In genomic region chr13:53052806-53053205, GRCm38 (mm10) we compare ENCODE assay signal across 21 mouse cellular contexts.
DNase-seq lines count a peak whose midpoint lies in the region; ATAC-seq and TF ChIP-seq lines count a peak whose summit lies in the region.
"Had no signal": no experiment of that assay in that cellular context is flagged by ENCODE, and none has a peak within 500 bp of the region (broad histone marks: within the 10 kb centered on the region; RNA-seq: fewer than 3 reads in every experiment).

No protein-coding gene starts in this region.

- no peak; the same call in 1 of the 2 replicates for ATAC-seq in hindbrain, embryonic 14.5 days (ENCODE audit: low FRiP score)
- ATAC-seq in hindbrain, embryonic 13.5 days (ENCODE audit: low FRiP score), result no peak
- ATAC-seq in midbrain, embryonic 14.5 days (ENCODE audit: low FRiP score, low TSS enrichment), result no peak
- ATAC-seq in midbrain, embryonic 15.5 days (replicated peaks), result no peak
- ATAC-seq: forebrain, embryonic 15.5 days had no signal

- DNase-seq in hindbrain, embryonic 14.5 days (ENCODE audit: low spot score), result peak; percentile 38
- peak; percentile 33 for DNase-seq in midbrain, embryonic 14.5 days
- DNase-seq in A20 (ENCODE audit: low read depth, low spot score), result peak; percentile 68
- peak; percentile 35 for DNase-seq in brain, embryonic 14.5 days (ENCODE audit: low read depth)
- no peak for DNase-seq in adrenal gland, postnatal 4 days (ENCODE audit: low spot score in 2 of 2)
- DNase-seq: adrenal gland, adult 8-10 months; adrenal gland, postnatal 36 days; cerebellum, adult 11-12 months; cerebellum, adult 9-10 months; cerebellum, postnatal 25 days; gastrocnemius, postnatal 36 days; heart, adult 18-20 months; heart, postnatal 10 days had no signal

- TF ChIP-seq CTCF in brain, embryonic 14.5 days (IDR thresholded peaks at IDR 0.05; ENCODE audit: borderline replicate concordance, extremely low read depth, insufficient read depth, insufficient read length), result no peak

- H3K4me3 ChIP-seq in hindbrain, embryonic 14.5 days (replicated peaks; ENCODE audit: low read length), result no peak overlapping the region
- no peak overlapping the region for H3K4me3 ChIP-seq in hindbrain, embryonic 13.5 days
- no peak overlapping the region for H3K4me3 ChIP-seq in midbrain, embryonic 14.5 days (replicated peaks; ENCODE audit: low read depth, low read length)
- H3K4me3 ChIP-seq in midbrain, embryonic 15.5 days, result no peak overlapping the region
- H3K4me3 ChIP-seq: embryonic facial prominence, embryonic 13.5 days; erythroblast, embryonic 14.5 days; forebrain, embryonic 15.5 days; heart, embryonic 10.5 days; hindbrain, embryonic 15.5 days had no signal

- no peaks in the 10 kb centered on the region for H3K36me3 ChIP-seq in hindbrain, embryonic 14.5 days (replicated peaks; ENCODE audit: control insufficient read depth, insufficient read depth)
- H3K36me3 ChIP-seq in hindbrain, embryonic 13.5 days, result no peaks in the 10 kb centered on the region
- H3K36me3 ChIP-seq in midbrain, embryonic 14.5 days (ENCODE audit: control insufficient read depth, insufficient read depth, low read length), result no peaks in the 10 kb centered on the region
- H3K36me3 ChIP-seq in midbrain, embryonic 15.5 days (replicated peaks), result no peaks in the 10 kb centered on the region
- H3K36me3 ChIP-seq: embryonic facial prominence, embryonic 13.5 days; forebrain, embryonic 15.5 days; G1E; heart, embryonic 10.5 days; hindbrain, embryonic 15.5 days had no signal

- WGBS in hindbrain, embryonic 14.5 days, result 77% methylated on average over 14 of the region's 14 CpGs
- WGBS in hindbrain, embryonic 13.5 days, result 76% methylated on average over 14 of the region's 14 CpGs
- 84% methylated on average over 14 of the region's 14 CpGs for WGBS in midbrain, embryonic 14.5 days
- 77% methylated on average over 14 of the region's 14 CpGs for WGBS in midbrain, embryonic 15.5 days

- no peaks in the 10 kb centered on the region for H3K4me1 ChIP-seq in hindbrain, embryonic 14.5 days (replicated peaks; ENCODE audit: control insufficient read depth, insufficient read depth, low read length)
- no peaks in the 10 kb centered on the region for H3K4me1 ChIP-seq in hindbrain, embryonic 13.5 days (replicated peaks)
- H3K4me1 ChIP-seq in midbrain, embryonic 14.5 days (ENCODE audit: control insufficient read depth, insufficient read depth, low read length), result no peaks in the 10 kb centered on the region
- no peaks in the 10 kb centered on the region for H3K4me1 ChIP-seq in midbrain, embryonic 15.5 days
- H3K4me1 ChIP-seq: forebrain, embryonic 15.5 days; heart, embryonic 10.5 days; hindbrain, embryonic 15.5 days had no signal

- H3K27me3 ChIP-seq in hindbrain, embryonic 14.5 days (ENCODE audit: control insufficient read depth, insufficient read depth, low read length), result no peaks in the 10 kb centered on the region
- no peaks in the 10 kb centered on the region for H3K27me3 ChIP-seq in hindbrain, embryonic 13.5 days
- no peaks in the 10 kb centered on the region for H3K27me3 ChIP-seq in midbrain, embryonic 14.5 days (ENCODE audit: control insufficient read depth, insufficient read depth, low read length)
- no peaks in the 10 kb centered on the region for H3K27me3 ChIP-seq in midbrain, embryonic 15.5 days (replicated peaks)
- H3K27me3 ChIP-seq: forebrain, embryonic 15.5 days; hindbrain, embryonic 15.5 days had no signal

- H3K4me2 ChIP-seq in hindbrain, embryonic 14.5 days (replicated peaks), result no peak overlapping the region
- H3K4me2 ChIP-seq in hindbrain, embryonic 13.5 days, result no peak overlapping the region
- no peak overlapping the region for H3K4me2 ChIP-seq in midbrain, embryonic 14.5 days (ENCODE audit: low read length)
- no peak overlapping the region for H3K4me2 ChIP-seq in midbrain, embryonic 15.5 days
- H3K4me2 ChIP-seq: embryonic facial prominence, embryonic 13.5 days; forebrain, embryonic 15.5 days; hindbrain, embryonic 15.5 days had no signal

- no peaks in the 10 kb centered on the region for H3K9me3 ChIP-seq in hindbrain, embryonic 14.5 days (ENCODE audit: control insufficient read depth, low read length)
- no peaks in the 10 kb centered on the region for H3K9me3 ChIP-seq in hindbrain, embryonic 13.5 days
- H3K9me3 ChIP-seq in midbrain, embryonic 14.5 days (ENCODE audit: control insufficient read depth, low read length), result no peaks in the 10 kb centered on the region
- no peaks in the 10 kb centered on the region for H3K9me3 ChIP-seq in midbrain, embryonic 15.5 days
- H3K9me3 ChIP-seq: embryonic facial prominence, embryonic 13.5 days; forebrain, embryonic 15.5 days; heart, embryonic 10.5 days; hindbrain, embryonic 15.5 days had no signal

- no peak for TF ChIP-seq POLR2A in brain, embryonic 14.5 days (IDR thresholded peaks at IDR 0.05; ENCODE audit: borderline replicate concordance, extremely low read depth, insufficient read depth, insufficient read length, poor library complexity, severe bottlenecking)

- no peak overlapping the region for H3K9ac ChIP-seq in hindbrain, embryonic 14.5 days
- no peak overlapping the region for H3K9ac ChIP-seq in hindbrain, embryonic 13.5 days
- no peak overlapping the region for H3K9ac ChIP-seq in midbrain, embryonic 14.5 days (replicated peaks; ENCODE audit: low read length)
- no peak overlapping the region for H3K9ac ChIP-seq in midbrain, embryonic 15.5 days
- H3K9ac ChIP-seq: embryonic facial prominence, embryonic 13.5 days; forebrain, embryonic 15.5 days; hindbrain, embryonic 15.5 days had no signal

- H3K27ac ChIP-seq in hindbrain, embryonic 14.5 days, result no peak overlapping the region
- H3K27ac ChIP-seq in hindbrain, embryonic 13.5 days, result no peak overlapping the region
- no peak overlapping the region for H3K27ac ChIP-seq in midbrain, embryonic 14.5 days (replicated peaks; ENCODE audit: low read depth, low read length)
- H3K27ac ChIP-seq in midbrain, embryonic 15.5 days, result no peak overlapping the region
- H3K27ac ChIP-seq: embryonic facial prominence, embryonic 13.5 days; forebrain, embryonic 15.5 days; heart, embryonic 10.5 days had no signal

Comparison
In these comparisons a context has a peak if more than half of its experiments do, and no peak if none do; other contexts are left out.
1. DNase-seq: peak in hindbrain, embryonic 14.5 days (single experiment), midbrain, embryonic 14.5 days (single experiment), A20 (single experiment) and brain, embryonic 14.5 days (single experiment); none in adrenal gland, postnatal 4 days (0 of 2).